Mouse (Mus musculus) layer of hippocampus, postnatal 25 days (tissue): ENCODE measurements around the gene Msrb2. TPM values are rescaled to one million over a fixed set of nuclear protein-coding genes. Genes with fewer than 3 reads are reported as not detected.

ENCODE experiments used
- DNase-seq, 2 experiments: peaks; one replicate each; pipeline ENCODE4 v3.0.0; 2022; ENCODE audit warnings: mixed read lengths in 2 of 2, low spot score in 1 of 2; ENCODE audit errors: extremely low spot score in 1 of 2
- total RNA-seq, 2 experiments: library from RNA; stranded (reverse); gene quantifications; 2 replicates each; pipeline ENCODE4 v1.2.3; 2021

The Msrb2 gene
- total RNA-seq, 2 experiments from 2014 or later: 23.5 to 29.4 TPM

GRCm38 (mm10) chr2:19388329-19389103, 17.3 kb downstream of the Msrb2 start:
- DNase-seq: no peak

- DNase-seq: no peak
Measured at GRCm38 (mm10) chr2:19390411-19391143, 19.3 kb downstream of the Msrb2 start.

- DNase-seq: no peak
Measured at GRCm38 (mm10) chr2:19391649-19392048, 20.4 kb downstream of the Msrb2 start.

GRCm38 (mm10) chr2:19392793-19393192, 21.6 kb downstream of the Msrb2 start:
- no peak for DNase-seq

- DNase-seq: no peak
Measured at GRCm38 (mm10) chr2:19405409-19405808, 34.2 kb downstream of the Msrb2 start.

GRCm38 (mm10) chr2:19406531-19406930, 35.3 kb downstream of the Msrb2 start:
- no peak for DNase-seq

- peak; percentile 74 to 86 for DNase-seq
Measured at GRCm38 (mm10) chr2:19414222-19414965, 43.2 kb downstream of the Msrb2 start.

- no peak for DNase-seq
Measured at GRCm38 (mm10) chr2:19415063-19415521, 43.9 kb downstream of the Msrb2 start.

- DNase-seq: no peak
Measured at GRCm38 (mm10) chr2:19416066-19416465, 44.8 kb downstream of the Msrb2 start.

- DNase-seq: no peak
Measured at GRCm38 (mm10) chr2:19419686-19420345, 48.6 kb downstream of the Msrb2 start.

- no peak for DNase-seq
Measured at GRCm38 (mm10) chr2:19422226-19422625, 51.0 kb downstream of the Msrb2 start.

- no peak for DNase-seq
Measured at GRCm38 (mm10) chr2:19423086-19423485, 51.8 kb downstream of the Msrb2 start.

GRCm38 (mm10) chr2:19429031-19429430, 57.8 kb downstream of the Msrb2 start:
- DNase-seq: no peak

GRCm38 (mm10) chr2:19429691-19430690, 58.8 kb downstream of the Msrb2 start:
- no peak for DNase-seq

GRCm38 (mm10) chr2:19430746-19431145, 59.5 kb downstream of the Msrb2 start:
- no peak for DNase-seq

- no peak for DNase-seq
Measured at GRCm38 (mm10) chr2:19431186-19431585, 59.9 kb downstream of the Msrb2 start.

- DNase-seq: no peak
Measured at GRCm38 (mm10) chr2:19431614-19432323, 60.5 kb downstream of the Msrb2 start.

- no peak for DNase-seq
Measured at GRCm38 (mm10) chr2:19444346-19444745, 73.1 kb downstream of the Msrb2 start.
